Mouse (Mus musculus) liver, adult 2 months (tissue): ENCODE results near the gene Pex5l.

ENCODE experiments used
- CTCF ChIP-seq: fragments of 200-500 bp; IDR thresholded peaks from 2 replicates; pipeline ENCODE4 v1.5.1; 2011; ENCODE audit warnings: low read depth, low read length, control low read depth
- POLR2A ChIP-seq: fragments of 200-500 bp; IDR thresholded peaks from 2 replicates; pipeline ENCODE4 v1.6.1; 2011; ENCODE audit warnings: low read length, control low read depth; ENCODE audit not compliant: insufficient read depth; ENCODE audit errors: extremely low read depth

GRCm38 (mm10) chr3:33043896-33044798, 98.9 kb downstream of the Pex5l start:
- TF ChIP-seq POLR2A (no peak), CTCF (no peak)
